Mouse (Mus musculus) bone marrow, adult 2 months (tissue): Measurements from ENCODE around the gene Cacna1c. TPM values are rescaled to one million over a fixed set of nuclear protein-coding genes. Genes with fewer than 3 reads are reported as not detected.

ENCODE experiments used
- H3K27ac ChIP-seq: fragments of 200-500 bp; 2 replicates; pipeline ENCODE4 v1.5.1; 2012; ENCODE audit warnings: low read depth, mild to moderate bottlenecking, control low read depth, inconsistent platforms, low read length; ENCODE audit not compliant: control insufficient read depth, poor library complexity, insufficient read depth
- H3K4me1 ChIP-seq: fragments of 200-500 bp; 2 replicates; pipeline ENCODE4 v1.6.1; 2011; ENCODE audit warnings: low read length; ENCODE audit not compliant: control insufficient read depth, insufficient read depth
- H3K4me3 ChIP-seq: fragments of 200-500 bp; replicated peaks from 2 replicates; pipeline ENCODE3; 2011; ENCODE audit warnings: mild to moderate bottlenecking, low read depth, low read length, control low read depth; ENCODE audit not compliant: control insufficient read depth
- CTCF ChIP-seq: fragments of 200-500 bp; IDR thresholded peaks from 2 replicates; pipeline ENCODE4 v1.5.1; 2011; ENCODE audit warnings: low read length, control low read depth; ENCODE audit not compliant: control insufficient read depth, insufficient read depth
- POLR2A ChIP-seq: fragments of 200-500 bp; IDR thresholded peaks from 2 replicates; pipeline ENCODE4 v1.6.1; 2011; ENCODE audit warnings: low read depth, mild to moderate bottlenecking, control low read depth, low read length, borderline replicate concordance; ENCODE audit not compliant: control insufficient read depth
- WGBS: fragments of 180-500 bp; shearing (Covaris S2); methylation state at CpG from one replicate; pipeline ENCODE4 v1.1.7; 2018; 5-methylcytosine and 5-hydroxymethylcytosine counted together
- polyA plus RNA-seq: library from polyadenylated mRNA; stranded (reverse); fragments of >200 nt; gene quantifications from 2 replicates; pipeline ENCODE4 v1.2.4, GENCODE M21; 2011; ENCODE audit warnings: low replicate concordance; ENCODE audit not compliant: missing spikeins, insufficient read depth, insufficient read length

Gene Cacna1c
- polyA plus RNA-seq, 1 experiment = 3.1 TPM

DNA sequence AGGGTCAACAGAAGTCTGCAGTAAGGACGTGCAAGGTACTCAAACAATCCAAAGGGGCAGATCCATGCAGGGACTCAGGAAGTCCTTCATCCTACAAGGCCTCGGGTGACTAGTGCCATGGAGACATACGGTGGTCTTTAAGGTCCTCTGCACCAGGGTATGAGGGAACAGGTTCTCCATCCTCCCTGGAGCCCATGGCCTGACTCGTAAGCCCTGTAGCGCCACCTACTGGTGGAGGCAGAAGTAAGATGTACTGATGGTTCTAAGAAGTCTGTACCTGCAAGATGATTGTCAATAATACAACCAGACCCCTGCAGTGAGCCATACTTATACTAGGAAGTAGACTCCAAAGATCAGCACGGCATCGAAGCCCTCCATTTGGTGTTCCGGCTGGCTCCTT is 92.0 kb downstream of the Cacna1c start:
- no peak overlapping the region for H3K4me3 ChIP-seq
- peak; percentile 69 for TF ChIP-seq CTCF
- no peak for TF ChIP-seq POLR2A
- H3K27ac ChIP-seq = no peak overlapping the region
- 38% methylated on average over 8 of the region's 8 CpGs for WGBS
- H3K4me1 ChIP-seq = no peaks in the 10 kb centered on the region

DNA sequence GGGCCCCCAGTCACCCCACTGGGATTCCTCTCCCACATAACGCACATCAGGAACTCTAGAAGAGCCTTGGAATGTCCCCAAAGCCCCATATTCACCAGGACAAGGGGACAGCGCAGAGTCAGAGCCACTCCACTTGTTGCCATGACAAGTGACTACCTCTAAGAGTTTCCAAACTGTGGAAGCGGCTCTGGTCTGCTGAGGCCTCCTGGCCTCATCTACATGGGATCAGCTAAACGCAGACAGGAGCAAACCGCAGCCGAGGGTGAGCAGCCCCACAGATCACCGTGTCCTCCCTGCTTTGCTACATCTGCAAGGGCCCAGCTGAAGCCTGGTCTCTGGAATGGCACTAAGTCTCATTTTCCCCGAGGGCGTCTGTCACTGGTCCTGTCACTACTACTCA is 93.3 kb downstream of the Cacna1c start:
- TF ChIP-seq CTCF (no peak), POLR2A (no peak)
- Histone ChIP-seq H3K4me1 (no peaks in the 10 kb centered on the region), H3K4me3 (no peak overlapping the region), H3K27ac (no peak overlapping the region)
- 88% methylated on average over 9 of the region's 9 CpGs for WGBS

DNA sequence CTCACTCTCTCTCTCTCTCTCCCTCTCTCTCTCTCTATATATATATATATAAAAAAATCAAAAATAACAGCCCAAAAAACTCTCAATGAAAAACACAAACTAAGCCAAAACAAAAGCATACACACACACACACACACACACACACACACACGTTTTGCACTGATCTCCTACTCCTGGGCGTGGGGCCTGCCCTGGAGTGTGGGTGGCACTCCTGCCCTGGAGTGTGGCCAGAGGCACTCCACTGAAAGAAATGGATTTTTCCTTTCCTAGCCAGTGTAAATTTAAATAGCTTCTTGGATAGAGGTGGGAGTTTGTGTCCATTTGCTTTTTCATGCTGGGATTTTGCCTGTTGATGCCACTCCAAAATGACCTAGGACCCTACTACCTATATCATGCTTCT is 96.9 kb downstream of the Cacna1c start:
- H3K4me1 ChIP-seq = no peaks in the 10 kb centered on the region
- TF ChIP-seq CTCF (no peak), POLR2A (no peak)
- WGBS = 48% methylated on average over 2 of the region's 2 CpGs
- no peak overlapping the region for H3K27ac ChIP-seq
- H3K4me3 ChIP-seq = no peak overlapping the region

DNA sequence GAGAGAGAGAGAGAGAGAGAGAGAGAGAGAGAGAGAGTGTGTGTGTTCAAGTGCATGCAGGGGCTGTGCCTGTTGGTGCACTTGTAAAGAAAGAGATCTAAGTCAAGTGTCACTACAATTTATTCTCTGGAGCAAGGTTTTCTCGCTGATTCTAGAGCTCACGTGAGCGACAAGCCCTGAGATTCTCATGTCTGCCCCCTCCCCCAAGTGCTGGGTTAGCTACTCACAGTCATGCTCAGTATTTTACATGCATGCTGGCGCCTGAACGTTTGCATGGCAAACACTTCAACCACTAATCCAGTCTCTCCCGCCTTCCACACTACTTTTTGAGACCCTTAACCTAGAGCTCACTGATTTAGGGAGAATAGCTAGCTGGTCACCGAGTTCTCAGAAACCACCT is 99.7 kb downstream of the Cacna1c start:
- H3K4me3 ChIP-seq = no peak overlapping the region
- H3K27ac ChIP-seq = no peak overlapping the region
- no peaks in the 10 kb centered on the region for H3K4me1 ChIP-seq
- no peak for TF ChIP-seq CTCF
- no peak for TF ChIP-seq POLR2A
- WGBS = 62% methylated on average over 7 of the region's 7 CpGs

DNA sequence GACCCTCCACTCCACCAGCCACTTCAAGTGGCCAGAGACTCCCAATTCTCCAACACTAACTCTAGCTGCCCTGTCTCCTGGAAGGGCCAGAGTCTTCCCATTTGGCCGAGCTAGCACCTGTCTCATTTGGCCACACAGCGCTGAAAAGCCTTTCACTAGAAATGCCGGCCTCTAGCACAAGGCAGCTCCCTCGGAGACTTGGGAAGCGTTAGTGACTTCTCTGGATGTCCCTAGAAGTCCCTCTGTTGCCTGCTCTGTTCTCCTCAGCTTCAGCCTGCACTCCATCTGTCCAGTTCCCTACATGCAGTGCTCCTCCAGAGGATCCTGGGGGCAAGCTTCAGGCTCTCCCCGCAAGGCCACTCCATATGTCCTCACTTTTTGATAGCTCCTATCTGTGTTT is 101.1 kb downstream of the Cacna1c start:
- no peak overlapping the region for H3K4me3 ChIP-seq
- WGBS = 79% methylated on average over 6 of the region's 6 CpGs
- no peaks in the 10 kb centered on the region for H3K4me1 ChIP-seq
- no peak overlapping the region; the same call in 1 of the 2 replicates for H3K27ac ChIP-seq
- no peak for TF ChIP-seq POLR2A
- no peak for TF ChIP-seq CTCF

GRCm38 (mm10) chr6:119089173-119089572 is 107.0 kb downstream of the Cacna1c start:
- Histone ChIP-seq H3K4me3 (no peak overlapping the region), H3K4me1 (no peaks in the 10 kb centered on the region), H3K27ac (no peak overlapping the region)
- TF ChIP-seq POLR2A (no peak), CTCF (no peak)
- WGBS = 67% methylated on average over 8 of the region's 8 CpGs

DNA sequence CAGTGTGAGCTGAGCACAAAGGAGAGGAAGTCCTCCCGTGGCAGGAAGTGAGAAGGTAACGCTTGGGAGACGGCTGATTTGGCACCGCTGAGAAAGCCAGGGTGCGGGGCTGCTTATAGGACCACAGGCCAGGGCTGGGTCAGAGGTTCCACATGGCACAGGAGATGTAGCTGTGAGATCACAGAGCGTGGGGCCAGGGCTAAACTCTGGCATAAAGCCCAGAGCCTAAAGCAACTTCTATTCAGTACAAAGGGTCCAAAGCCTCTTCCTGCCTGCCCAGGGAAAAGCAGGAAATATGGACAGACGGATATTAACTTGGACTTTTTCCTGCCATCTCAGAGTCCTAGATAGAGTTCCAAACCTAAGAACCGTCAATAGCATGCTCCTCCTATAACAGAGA is 107.8 kb downstream of the Cacna1c start:
- TF ChIP-seq CTCF = no peak
- no peak for TF ChIP-seq POLR2A
- Histone ChIP-seq H3K4me1 (no peaks in the 10 kb centered on the region), H3K4me3 (no peak overlapping the region), H3K27ac (no peak overlapping the region)
- WGBS = 37% methylated on average over 8 of the region's 8 CpGs

DNA sequence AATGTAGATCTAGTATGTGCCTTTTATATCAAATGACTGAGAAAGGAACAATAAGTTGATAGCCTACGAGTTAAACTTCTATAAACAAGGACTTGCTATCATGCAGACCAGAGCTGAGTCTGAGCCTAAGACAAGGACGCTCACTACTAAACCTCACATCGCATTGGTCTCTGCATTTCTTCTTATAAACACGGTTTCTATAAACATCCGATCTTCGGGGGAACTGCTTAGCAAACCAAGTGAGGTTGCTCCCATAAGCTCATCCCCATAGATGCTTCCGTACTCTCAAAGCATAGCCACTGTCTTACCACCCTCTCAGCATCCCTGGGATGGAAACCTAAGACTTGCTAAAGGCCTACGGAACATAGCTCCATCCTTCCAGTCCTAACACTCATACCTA is 108.3 kb downstream of the Cacna1c start:
- 81% methylated on average over 8 of the region's 8 CpGs for WGBS
- no peak for TF ChIP-seq CTCF
- TF ChIP-seq POLR2A = no peak
- Histone ChIP-seq H3K4me3 (no peak overlapping the region), H3K4me1 (no peaks in the 10 kb centered on the region), H3K27ac (no peak overlapping the region)

DNA sequence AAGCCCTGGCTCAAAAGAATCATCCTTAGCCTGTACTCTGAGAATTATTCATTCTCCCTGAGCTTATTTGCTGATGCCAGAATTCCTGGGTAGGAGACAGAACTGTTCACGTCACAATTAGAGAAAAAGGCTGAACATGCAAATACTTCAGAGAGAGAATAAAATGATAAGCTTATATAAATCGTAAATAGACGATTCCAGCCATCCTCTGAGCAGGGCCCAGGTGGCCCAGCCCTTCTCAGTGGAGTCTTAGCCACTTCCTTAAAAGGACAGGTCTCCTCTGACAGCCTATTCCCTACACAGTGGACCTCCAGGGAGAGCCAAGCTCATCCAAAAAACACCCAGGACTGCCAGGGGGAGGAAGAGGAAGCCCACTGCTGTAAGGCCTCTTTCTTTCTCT is 110.4 kb downstream of the Cacna1c start:
- 57% methylated on average over 3 of the region's 3 CpGs for WGBS
- H3K4me3 ChIP-seq = no peak overlapping the region
- TF ChIP-seq POLR2A = no peak
- no peak for TF ChIP-seq CTCF
- H3K27ac ChIP-seq = no peak overlapping the region
- H3K4me1 ChIP-seq = no peaks in the 10 kb centered on the region
